Mouse (Mus musculus) adrenal gland, postnatal 25 days (tissue): ENCODE data around the gene Lcorl. TPM values are rescaled to one million over a fixed set of nuclear protein-coding genes. Genes with fewer than 3 reads are reported as not detected.

Source experiments
- DNase-seq: peaks from one replicate; pipeline ENCODE4 v3.0.0; 2021; ENCODE audit warnings: mixed read lengths
- long read RNA-seq: library from polyadenylated mRNA; stranded (forward); transcript quantifications from one replicate; pipeline ENCODE4 v2.0.0, GENCODE M21; 2021
- total RNA-seq: library from RNA; stranded (reverse); gene quantifications from 2 replicates; pipeline ENCODE4 v1.2.3, GENCODE M21; 2021

Gene Lcorl
- 25.9 and 32.8 TPM in 2 replicates for total RNA-seq
- long read RNA-seq, full-length matches to known transcripts = 6 of 9 reads
- long read RNA-seq, partial matches to known transcripts = 1 of 9 reads
- long read RNA-seq, other reads (novel, unspliced or antisense) = 2 of 9 reads

DNA sequence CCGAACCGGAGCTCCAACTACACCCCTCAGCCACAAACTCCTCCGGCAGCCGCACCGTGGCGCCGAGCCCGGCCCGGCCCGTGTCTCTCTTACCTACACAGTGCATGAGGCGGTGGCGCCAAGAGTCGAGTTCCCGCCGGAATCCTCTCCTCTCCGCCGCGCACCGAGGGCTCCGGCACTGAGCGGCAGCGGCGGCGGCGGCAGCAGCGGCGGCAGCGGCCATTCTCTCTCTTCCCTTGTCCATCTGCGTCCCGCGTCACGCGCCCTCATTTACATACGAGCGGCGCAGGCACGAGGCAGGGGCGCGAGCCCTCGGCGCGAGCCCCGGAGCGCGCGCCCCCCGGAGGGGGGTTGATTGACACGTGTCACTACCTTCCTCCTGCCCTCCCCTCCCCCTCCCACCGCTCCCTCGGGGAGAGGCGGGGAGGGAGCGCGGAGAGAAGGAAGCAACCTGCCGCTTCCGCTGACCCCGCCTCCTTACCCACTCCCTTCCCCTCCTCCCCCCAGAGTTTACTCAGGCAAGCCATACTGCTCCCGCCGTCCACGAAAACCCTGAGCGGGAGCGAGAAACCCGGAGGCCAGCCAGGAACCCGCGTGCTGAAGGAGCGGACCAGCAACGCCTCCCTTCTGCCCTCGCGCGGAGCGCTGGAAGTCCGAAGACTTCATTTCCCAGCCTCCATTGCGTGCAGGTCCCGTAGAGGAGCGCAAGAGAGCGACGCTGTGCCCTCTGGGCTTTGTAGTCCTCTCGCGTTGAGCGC is at the start of gene Lcorl:
Lcorl (minus strand) TSS at position 362 of the 758 bp plus-strand sequence.
- DNase-seq = peak; percentile 92

- DNase-seq = no peak
Observed at GRCm38 (mm10) chr5:45904683-45905082, 47.3 kb upstream of the Lcorl start.

- DNase-seq = no peak
Observed at GRCm38 (mm10) chr5:45903246-45903645, 45.8 kb upstream of the Lcorl start.

- DNase-seq = no peak
Observed at GRCm38 (mm10) chr5:45895362-45895761, 37.9 kb upstream of the Lcorl start.

DNA sequence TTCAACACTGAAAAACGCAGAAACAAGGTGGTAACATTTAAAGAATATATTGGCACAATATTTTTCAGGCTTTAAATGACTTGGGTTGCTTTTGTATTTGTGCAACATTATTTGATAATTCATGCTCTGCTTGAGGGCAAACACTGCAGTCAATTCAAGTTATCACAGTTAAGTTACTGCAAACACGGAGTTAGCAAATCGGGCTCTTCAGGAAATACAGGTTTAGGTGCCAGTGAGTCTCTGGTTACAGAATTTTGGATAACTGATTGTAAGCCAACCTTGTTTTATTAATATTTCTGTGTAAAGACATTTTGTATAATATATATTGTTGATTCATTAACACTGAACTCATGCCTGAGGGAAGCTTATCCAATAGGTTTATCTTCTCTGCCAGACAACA is 36.3 kb upstream of the Lcorl start:
- DNase-seq = no peak

DNA sequence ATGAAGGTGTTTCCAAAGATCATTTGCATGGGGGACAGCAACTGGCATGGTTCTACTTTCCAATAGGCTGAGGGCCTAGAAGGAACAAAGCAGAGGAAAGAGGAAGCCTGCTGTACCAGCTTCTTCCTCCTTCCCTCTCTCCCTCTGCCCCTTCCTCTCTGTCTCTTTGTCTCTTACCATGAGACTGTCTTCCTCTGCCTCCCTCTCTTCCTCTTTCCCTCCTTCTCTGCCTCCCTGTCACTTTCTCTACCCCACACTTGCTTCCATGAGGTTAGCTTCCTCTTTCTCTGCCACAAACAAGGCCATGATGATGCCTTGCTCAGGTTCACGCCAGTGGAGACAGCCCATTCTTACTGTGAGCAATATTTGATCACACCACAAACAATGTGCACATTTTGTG is 18.9 kb upstream of the Lcorl start:
- no peak for DNase-seq

GRCm38 (mm10) chr5:45875472-45875871 is 18.1 kb upstream of the Lcorl start:
- no peak for DNase-seq

GRCm38 (mm10) chr5:45874284-45875030 is 17.0 kb upstream of the Lcorl start:
- DNase-seq = no peak

DNA sequence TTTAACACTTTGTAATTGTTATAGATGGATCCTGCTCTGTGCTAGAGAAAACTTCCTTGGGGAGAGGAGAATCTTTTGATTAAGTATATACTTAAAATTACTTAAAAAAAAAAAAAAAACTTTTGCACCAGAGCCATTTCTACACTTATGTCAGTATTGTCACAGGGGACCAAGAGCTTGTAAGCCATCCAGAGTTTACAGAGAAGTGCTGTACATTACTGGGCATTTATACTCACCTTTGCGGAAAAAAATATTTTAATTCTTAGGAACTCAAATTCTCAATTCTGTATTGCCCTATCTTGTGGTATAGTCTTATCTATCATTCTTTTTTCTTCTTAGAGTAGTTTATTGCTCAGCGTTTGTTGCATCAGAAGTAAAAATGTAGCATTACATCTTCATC is 953 bp upstream of the Lcorl start:
- no peak for DNase-seq

GRCm38 (mm10) chr5:45856876-45857253 is 550 bp downstream of the Lcorl start:
- DNase-seq = no peak

DNA sequence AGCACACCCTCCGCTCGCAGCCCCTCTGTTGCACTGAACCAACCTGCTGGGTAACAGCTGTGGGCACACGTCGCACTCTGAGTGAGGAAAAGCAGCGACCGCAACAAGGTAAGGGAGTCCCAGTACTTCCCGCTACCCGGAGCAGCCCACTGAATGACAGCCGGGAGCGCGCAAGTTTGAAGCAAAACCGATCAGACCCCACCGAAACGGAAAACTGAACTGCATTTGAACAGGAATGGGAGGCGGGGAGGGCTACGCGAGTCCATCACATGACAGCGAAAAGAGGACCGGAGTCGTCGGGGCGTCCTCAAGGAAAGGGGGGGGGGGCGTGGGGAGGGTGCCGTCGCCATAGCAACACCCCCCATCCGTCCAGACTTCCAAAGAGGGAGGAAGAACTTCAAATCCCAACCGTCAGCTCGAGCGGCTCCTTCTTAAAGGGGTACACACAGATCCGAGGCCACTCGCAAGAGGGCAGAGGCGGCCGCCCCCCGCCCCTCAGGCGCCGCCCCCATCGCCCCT is 1.1 kb downstream of the Lcorl start:
- DNase-seq = peak; percentile 47

DNA sequence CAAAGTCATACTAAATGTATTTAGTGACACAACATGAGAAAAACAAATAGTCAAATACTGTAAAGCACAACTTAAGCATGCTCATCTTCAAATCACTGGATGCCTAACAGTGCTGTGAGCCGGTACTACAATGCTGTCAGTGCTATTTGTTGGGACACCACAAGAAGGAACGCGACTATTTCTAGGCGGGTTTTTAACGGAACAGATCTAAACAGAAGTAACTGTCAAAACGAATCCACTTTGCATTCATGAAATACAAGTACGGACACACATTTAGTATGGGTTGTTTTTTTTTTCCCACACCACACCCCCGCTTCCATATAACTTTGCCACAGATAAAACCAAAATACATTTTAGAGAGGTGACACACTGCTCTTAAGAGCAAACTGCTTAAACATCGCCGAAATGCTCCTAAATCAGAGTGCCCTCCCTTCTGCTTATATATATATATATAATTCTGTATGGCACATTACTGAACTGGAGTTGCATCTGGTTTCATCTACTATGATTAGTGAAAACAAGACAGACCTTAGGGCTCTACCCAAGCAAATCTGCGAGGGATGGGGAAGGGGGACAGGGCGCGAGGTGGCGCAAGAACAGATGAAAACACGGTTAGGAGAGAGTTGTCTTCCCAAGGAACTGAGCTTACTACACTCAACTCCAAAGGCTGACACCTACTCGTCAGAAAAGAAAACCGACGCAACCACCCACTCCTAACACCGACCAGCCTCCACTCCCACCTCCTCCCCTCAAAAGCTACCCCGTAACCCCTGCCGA is 1.7 kb downstream of the Lcorl start:
- DNase-seq = peak; percentile 60

- no peak for DNase-seq
Observed at GRCm38 (mm10) chr5:45844723-45845122, 12.7 kb downstream of the Lcorl start.

GRCm38 (mm10) chr5:45835131-45835530 is 22.3 kb downstream of the Lcorl start:
- DNase-seq = no peak

GRCm38 (mm10) chr5:45811527-45811926 is 45.9 kb downstream of the Lcorl start:
- DNase-seq = no peak

- no peak for DNase-seq
Observed at GRCm38 (mm10) chr5:45791864-45792263, 65.6 kb downstream of the Lcorl start.

DNA sequence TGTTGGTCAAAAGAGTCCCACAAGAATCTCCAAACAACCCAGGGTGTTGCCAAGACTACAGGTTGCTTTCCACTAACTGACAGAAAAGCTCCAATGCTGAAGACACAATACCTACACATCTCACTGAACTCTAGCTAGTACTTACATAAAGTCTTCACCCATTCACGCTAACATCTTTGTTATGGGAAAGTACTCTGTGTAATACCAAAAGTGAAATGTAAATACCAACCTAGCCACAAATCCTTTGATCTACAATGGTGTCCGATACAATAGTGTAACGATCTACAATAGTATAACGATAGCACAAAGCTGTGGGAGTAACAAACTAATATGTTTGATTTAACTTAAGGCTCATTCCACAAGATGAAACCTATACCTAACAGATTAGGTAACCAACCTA is 67.2 kb downstream of the Lcorl start:
- DNase-seq = no peak

- no peak for DNase-seq
Observed at GRCm38 (mm10) chr5:45757502-45758121, 99.8 kb downstream of the Lcorl start.

- DNase-seq = no peak
Observed at GRCm38 (mm10) chr5:45737911-45738310, 119.5 kb downstream of the Lcorl start.

DNA sequence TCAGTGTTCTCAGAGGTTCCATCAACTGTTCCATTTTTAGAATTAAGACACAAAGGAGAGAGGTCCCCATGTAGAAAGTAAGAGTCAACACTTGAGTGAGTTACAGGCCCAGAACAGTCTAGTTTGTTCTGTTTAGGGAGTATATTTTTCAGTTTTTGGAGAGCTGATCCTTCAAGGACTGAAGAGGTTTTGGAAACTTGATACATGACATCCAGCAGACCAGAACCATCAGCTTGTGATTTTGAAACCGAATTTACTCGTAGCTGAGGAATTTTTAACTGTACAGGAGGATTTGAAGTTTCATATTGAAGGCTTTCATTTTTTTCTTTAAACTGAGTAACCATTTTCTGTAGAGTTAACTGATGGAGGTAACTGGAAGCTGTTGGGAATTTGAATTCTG is 123.7 kb downstream of the Lcorl start:
- DNase-seq = no peak

DNA sequence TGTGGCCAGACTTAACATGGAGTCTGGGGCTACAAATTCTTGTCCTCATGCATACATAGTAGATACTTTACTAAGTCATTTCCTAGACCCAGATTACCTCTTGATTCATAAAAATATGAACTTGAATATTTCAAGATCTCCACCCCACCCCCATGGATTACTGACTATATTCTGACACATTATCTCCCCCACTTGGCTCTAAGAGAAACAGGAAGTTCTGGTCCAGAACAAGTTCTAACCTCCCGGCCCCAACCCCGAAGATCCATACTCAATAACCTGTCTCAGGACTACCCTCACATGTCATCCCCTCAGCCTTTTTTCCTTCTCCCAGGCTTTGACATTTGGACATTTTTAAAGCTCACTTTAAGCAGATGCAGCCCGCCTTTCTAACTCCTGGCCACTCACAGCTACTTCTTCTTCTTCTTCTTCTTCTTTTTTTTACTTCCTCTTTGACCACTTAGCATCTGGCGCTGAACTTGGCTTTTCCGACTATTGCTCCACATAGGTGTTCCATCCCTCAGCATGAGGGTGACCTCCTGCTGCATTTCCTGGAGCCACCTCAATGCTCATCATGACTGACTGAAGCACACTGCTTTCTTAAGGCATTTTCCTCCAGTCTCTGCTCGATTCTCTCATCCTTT is 138.4 kb downstream of the Lcorl start:
- DNase-seq = no peak

DNA sequence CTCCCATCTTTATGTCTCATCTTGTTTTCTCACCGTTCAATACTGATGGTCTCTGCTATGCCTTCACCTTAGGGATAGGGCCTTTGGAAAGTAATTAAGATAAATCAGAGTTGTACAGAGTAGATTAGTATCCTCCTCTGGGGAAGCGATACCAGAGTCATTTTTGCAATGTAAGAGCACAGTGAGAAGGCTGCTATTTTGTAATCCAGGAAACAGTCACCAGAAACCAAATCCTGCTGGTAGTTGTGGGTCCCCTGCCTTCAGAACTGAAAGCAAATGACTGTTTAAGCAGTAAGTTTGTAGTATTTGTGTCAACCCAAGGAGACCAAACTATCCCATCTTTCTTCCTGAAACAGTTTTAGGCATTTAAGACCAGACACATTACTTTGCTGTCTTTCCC is 147.8 kb downstream of the Lcorl start:
- DNase-seq = no peak
